10 mouse cellular contexts compared by ENCODE assay signal in the genomic region with DNA sequence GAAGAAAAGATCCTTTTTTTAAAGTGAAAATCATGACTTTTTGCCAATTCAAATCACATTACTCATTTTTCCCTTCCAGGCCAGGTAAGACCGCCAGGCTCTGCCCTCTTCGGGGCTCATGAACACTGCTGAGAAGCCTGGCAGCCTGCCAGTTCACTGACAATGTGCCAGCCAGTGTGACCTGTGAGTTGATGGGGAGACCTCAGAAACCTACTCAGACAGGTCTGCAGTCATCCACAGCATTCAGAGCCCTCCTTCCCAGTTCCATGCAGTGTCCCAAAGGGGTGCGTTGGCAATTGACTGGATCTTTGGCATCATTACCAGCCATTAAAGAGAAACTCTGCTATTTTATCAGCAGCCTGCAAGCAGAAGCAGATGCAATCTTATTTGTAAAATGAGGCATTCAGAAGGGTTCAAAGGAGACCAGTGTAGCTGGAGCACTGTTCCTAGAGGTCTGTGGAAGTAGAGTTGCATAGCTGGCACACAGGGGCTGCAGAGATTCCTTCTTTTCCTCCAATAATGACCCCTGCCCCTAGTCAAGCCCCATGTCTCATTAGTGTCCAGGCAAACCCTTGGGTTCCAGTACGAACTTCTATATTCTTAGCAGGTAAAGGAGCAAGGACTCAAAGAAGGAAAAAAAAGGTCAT.
DNase-seq lines count a peak whose midpoint lies in the region; ATAC-seq lines count a peak whose summit lies in the region.
"Had no signal": no experiment of that assay in that cellular context is flagged by ENCODE, and none has a peak within 500 bp of the region (broad histone marks: within the 10 kb centered on the region; RNA-seq: fewer than 3 reads in every experiment).

No protein-coding gene starts in this region.

- ATAC-seq in neural tube, embryonic 12.5 days (ENCODE audit: low FRiP score, low read depth): peak; percentile 56
- peak; percentile 73; the same call in 1 of the 2 replicates for ATAC-seq in embryonic facial prominence, embryonic 13.5 days (ENCODE audit: insufficient number of reproducible peaks, insufficient read depth, low FRiP score, low TSS enrichment, low read depth)
- ATAC-seq in heart, embryonic 13.5 days (ENCODE audit: extremely low read depth, insufficient number of reproducible peaks, low FRiP score, low TSS enrichment): no peak
- ATAC-seq in kidney, embryonic 15.5 days (replicated peaks; ENCODE audit: low FRiP score): peak; percentile 87
- ATAC-seq in neural tube, embryonic 13.5 days (ENCODE audit: low read depth): peak; percentile 68
- no peak for ATAC-seq in granulocyte monocyte progenitor cell, adult 5-6 weeks (replicated peaks; ENCODE audit: poor library complexity, severe bottlenecking)

- H3K4me3 ChIP-seq in neural tube, embryonic 12.5 days: no peak overlapping the region
- H3K4me3 ChIP-seq in embryonic facial prominence, embryonic 13.5 days: no peak overlapping the region
- H3K4me3 ChIP-seq in heart, embryonic 13.5 days: peak overlapping the region; percentile 36
- H3K4me3 ChIP-seq in kidney, embryonic 15.5 days (replicated peaks): no peak overlapping the region
- H3K4me3 ChIP-seq in neural tube, embryonic 13.5 days: no peak overlapping the region
- H3K4me3 ChIP-seq: liver, embryonic 13.5 days had no signal

- H3K4me1 ChIP-seq in neural tube, embryonic 12.5 days: peaks cover 7% of the 10 kb centered on the region
- peaks cover 12% of the 10 kb centered on the region for H3K4me1 ChIP-seq in embryonic facial prominence, embryonic 13.5 days
- peaks cover 27% of the 10 kb centered on the region for H3K4me1 ChIP-seq in heart, embryonic 13.5 days
- peaks cover 18% of the 10 kb centered on the region for H3K4me1 ChIP-seq in kidney, embryonic 15.5 days
- H3K4me1 ChIP-seq in neural tube, embryonic 13.5 days (replicated peaks): peaks cover 27% of the 10 kb centered on the region
- H3K4me1 ChIP-seq: liver, embryonic 13.5 days had no signal

- H3K27ac ChIP-seq in neural tube, embryonic 12.5 days: no peak overlapping the region
- no peak overlapping the region for H3K27ac ChIP-seq in embryonic facial prominence, embryonic 13.5 days
- H3K27ac ChIP-seq in heart, embryonic 13.5 days (replicated peaks): peak overlapping the region; percentile 43
- peak overlapping the region; percentile 78; the same call in 1 of the 2 replicates for H3K27ac ChIP-seq in kidney, embryonic 15.5 days
- peak overlapping the region; percentile 49 for H3K27ac ChIP-seq in neural tube, embryonic 13.5 days (replicated peaks)
- H3K27ac ChIP-seq: liver, embryonic 13.5 days had no signal

- no peak overlapping the region; the same call in 1 of the 2 replicates for H3K9ac ChIP-seq in neural tube, embryonic 12.5 days
- H3K9ac ChIP-seq in embryonic facial prominence, embryonic 13.5 days: no peak overlapping the region
- H3K9ac ChIP-seq in heart, embryonic 13.5 days: no peak overlapping the region
- H3K9ac ChIP-seq in kidney, embryonic 15.5 days: no peak overlapping the region
- H3K9ac ChIP-seq in neural tube, embryonic 13.5 days: no peak overlapping the region
- H3K9ac ChIP-seq: liver, embryonic 13.5 days had no signal

- H3K9me3 ChIP-seq in neural tube, embryonic 12.5 days: no peaks in the 10 kb centered on the region
- no peaks in the 10 kb centered on the region for H3K9me3 ChIP-seq in embryonic facial prominence, embryonic 13.5 days
- H3K9me3 ChIP-seq in heart, embryonic 13.5 days: no peaks in the 10 kb centered on the region
- no peaks in the 10 kb centered on the region for H3K9me3 ChIP-seq in kidney, embryonic 15.5 days (replicated peaks)
- no peaks in the 10 kb centered on the region for H3K9me3 ChIP-seq in neural tube, embryonic 13.5 days
- H3K9me3 ChIP-seq: G1E; liver, embryonic 13.5 days had no signal

- H3K27me3 ChIP-seq in neural tube, embryonic 12.5 days (replicated peaks): no peaks in the 10 kb centered on the region
- H3K27me3 ChIP-seq in embryonic facial prominence, embryonic 13.5 days: no peaks in the 10 kb centered on the region
- H3K27me3 ChIP-seq in heart, embryonic 13.5 days (replicated peaks): no peaks in the 10 kb centered on the region
- H3K27me3 ChIP-seq in kidney, embryonic 15.5 days: no peaks in the 10 kb centered on the region
- H3K27me3 ChIP-seq in neural tube, embryonic 13.5 days: no peaks in the 10 kb centered on the region
- H3K27me3 ChIP-seq: liver, embryonic 13.5 days had no signal

- H3K36me3 ChIP-seq in neural tube, embryonic 12.5 days: no peaks in the 10 kb centered on the region
- H3K36me3 ChIP-seq in embryonic facial prominence, embryonic 13.5 days: no peaks in the 10 kb centered on the region
- no peaks in the 10 kb centered on the region for H3K36me3 ChIP-seq in heart, embryonic 13.5 days
- no peaks in the 10 kb centered on the region for H3K36me3 ChIP-seq in kidney, embryonic 15.5 days
- H3K36me3 ChIP-seq in neural tube, embryonic 13.5 days: no peaks in the 10 kb centered on the region
- H3K36me3 ChIP-seq: G1E; liver, embryonic 13.5 days had no signal

- 64% methylated on average over 4 of the region's 4 CpGs for WGBS in neural tube, embryonic 12.5 days
- WGBS in embryonic facial prominence, embryonic 13.5 days: 54% methylated on average over 4 of the region's 4 CpGs
- WGBS in heart, embryonic 13.5 days: 34% methylated on average over 4 of the region's 4 CpGs
- 48% methylated on average over 4 of the region's 4 CpGs for WGBS in kidney, embryonic 15.5 days
- WGBS in neural tube, embryonic 13.5 days: 36% methylated on average over 4 of the region's 4 CpGs

- no peak for DNase-seq in neural tube, embryonic 10.5 days (ENCODE audit: extremely low spot score, low spot score)
- DNase-seq in natural killer cell, adult 2 months (ENCODE audit: low spot score in 2 of 2): no peak
- DNase-seq: liver, embryonic 13.5 days had no signal

- H3K4me2 ChIP-seq in neural tube, embryonic 12.5 days (replicated peaks): peak overlapping the region; percentile 20; the same call in 1 of the 2 replicates
- no peak overlapping the region for H3K4me2 ChIP-seq in embryonic facial prominence, embryonic 13.5 days
- H3K4me2 ChIP-seq in heart, embryonic 13.5 days: peak overlapping the region; percentile 62
- peak overlapping the region; percentile 49 for H3K4me2 ChIP-seq in kidney, embryonic 15.5 days
- peak overlapping the region; percentile 9; the same call in 1 of the 2 replicates for H3K4me2 ChIP-seq in neural tube, embryonic 13.5 days
- H3K4me2 ChIP-seq: liver, embryonic 13.5 days had no signal

Comparison
In these comparisons a context has a peak if more than half of its experiments do, and no peak if none do; other contexts are left out.
1. H3K27ac ChIP-seq: peak in heart, embryonic 13.5 days (single experiment), kidney, embryonic 15.5 days (single experiment) and neural tube, embryonic 13.5 days (single experiment); none in neural tube, embryonic 12.5 days (single experiment) and embryonic facial prominence, embryonic 13.5 days (single experiment).
2. ATAC-seq: peak in neural tube, embryonic 12.5 days (single experiment), embryonic facial prominence, embryonic 13.5 days (single experiment), kidney, embryonic 15.5 days (single experiment) and neural tube, embryonic 13.5 days (single experiment); none in heart, embryonic 13.5 days (single experiment) and granulocyte monocyte progenitor cell, adult 5-6 weeks (single experiment).